Mouse (Mus musculus) kidney, postnatal 25 days (tissue): ENCODE results near the gene Senp3.
"Not testable (repeated sequence)": the region's sequence is repeated elsewhere in the genome, so short reads cannot be mapped to it uniquely, and the experiment has no call there.

Source experiments
- DNase-seq, 2 experiments: peaks; one replicate each; pipeline ENCODE4 v3.0.0; 2021; ENCODE audit warnings: mixed read lengths in 2 of 2

Gene Senp3

GRCm38 (mm10) chr11:69645860-69646259 is 36.0 kb downstream of the Senp3 start:
- DNase-seq: no peak

- no peak for DNase-seq
Measured at GRCm38 (mm10) chr11:69635471-69635870, 46.4 kb downstream of the Senp3 start.

GRCm38 (mm10) chr11:69633128-69633866 is 48.6 kb downstream of the Senp3 start:
- peak; percentile 65 to 86 for DNase-seq

GRCm38 (mm10) chr11:69632284-69633089 is 49.4 kb downstream of the Senp3 start, which contains the start of gene Fxr2:
TSS of gene Fxr2 (plus strand) at chr11:69632990.
- peak; percentile 100 for DNase-seq

- peak in 1 of 2 experiments; percentile 30 for DNase-seq
Measured at GRCm38 (mm10) chr11:69629802-69630201, 52.1 kb downstream of the Senp3 start.

GRCm38 (mm10) chr11:69628286-69628685 is 53.6 kb downstream of the Senp3 start:
- DNase-seq: peak; percentile 81 to 88

- not testable (repeated sequence) for DNase-seq
Measured at GRCm38 (mm10) chr11:69624339-69624738, 57.5 kb downstream of the Senp3 start.
